Mouse (Mus musculus) thymus, adult 2 months (tissue): ENCODE data around the gene Slc25a30. TPM values are rescaled to one million over a fixed set of nuclear protein-coding genes. Genes with fewer than 3 reads are reported as not detected.

Experiments used
- DNase-seq: peaks from one replicate; pipeline ENCODE4 v3.0.0; 2021
- H3K27ac ChIP-seq: fragments of 200-500 bp; 2 replicates; pipeline ENCODE4 v1.5.1; 2012; ENCODE audit warnings: low read length, control low read depth; ENCODE audit not compliant: control insufficient read depth, insufficient read depth
- H3K27me3 ChIP-seq: fragments of 200-500 bp; 2 replicates; pipeline ENCODE4 v1.6.1; 2012; ENCODE audit warnings: mild to moderate bottlenecking, low read length, moderate library complexity, mixed read lengths; ENCODE audit not compliant: control insufficient read depth, insufficient read depth
- H3K36me3 ChIP-seq: fragments of 200-500 bp; 2 replicates; pipeline ENCODE4 v1.6.1; 2012; ENCODE audit warnings: mild to moderate bottlenecking, low read length, moderate library complexity; ENCODE audit not compliant: control insufficient read depth, insufficient read depth
- H3K4me1 ChIP-seq: fragments of 200-500 bp; replicated peaks from 2 replicates; pipeline ENCODE4 v1.6.1; 2012; ENCODE audit warnings: low read length; ENCODE audit not compliant: control insufficient read depth, insufficient read depth
- H3K4me3 ChIP-seq: fragments of 200-500 bp; 2 replicates; pipeline ENCODE4 v1.5.1; 2012; ENCODE audit warnings: mild to moderate bottlenecking, low read length, control low read depth, moderate library complexity; ENCODE audit not compliant: control insufficient read depth, insufficient read depth
- CTCF ChIP-seq: fragments of 200-500 bp; IDR thresholded peaks from 2 replicates; pipeline ENCODE4 v1.5.1; 2012; ENCODE audit warnings: mild to moderate bottlenecking, control low read depth, low read length, moderate library complexity, borderline replicate concordance; ENCODE audit not compliant: control insufficient read depth, poor library complexity, insufficient read depth; ENCODE audit errors: extremely low read depth
- POLR2A ChIP-seq: fragments of 200-500 bp; IDR thresholded peaks from 2 replicates; pipeline ENCODE4 v1.6.1; 2012; ENCODE audit warnings: mild to moderate bottlenecking, low read length, control low read depth, moderate library complexity; ENCODE audit not compliant: control insufficient read depth, poor library complexity, insufficient read depth; ENCODE audit errors: extremely low read depth
- WGBS: fragments of 180-500 bp; shearing (Covaris S2); methylation state at CpG from one replicate; pipeline ENCODE4 v1.1.7; 2018; 5-methylcytosine and 5-hydroxymethylcytosine counted together
- polyA plus RNA-seq: library from polyadenylated mRNA; depleted of rRNA; stranded (reverse); fragments of >200 nt; gene quantifications from 2 replicates; pipeline ENCODE4 v1.2.3, GENCODE M21; 2012

Slc25a30 gene
- polyA plus RNA-seq, 1 experiment, result 10.9 TPM

DNA sequence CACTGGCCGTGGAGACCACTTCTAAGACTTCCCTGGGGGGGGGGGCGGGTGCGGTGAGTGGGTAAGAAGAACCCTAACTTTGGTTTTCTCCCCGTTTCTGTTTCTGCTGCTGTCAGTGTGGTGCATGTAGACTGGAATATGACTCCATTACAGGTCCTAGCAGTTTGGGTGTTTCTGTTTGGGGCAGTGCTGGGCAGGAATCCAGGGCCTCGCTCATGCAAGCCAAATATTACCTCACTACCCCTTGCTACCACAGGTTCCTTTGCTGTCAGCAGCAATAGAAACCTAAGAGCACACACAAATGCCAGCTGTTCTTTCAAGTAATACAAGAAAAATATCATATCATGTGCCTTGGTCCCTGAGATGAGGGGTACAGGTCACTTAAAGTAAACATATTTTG lies 33.2 kb upstream of the Slc25a30 start:
- no peak overlapping the region for H3K27ac ChIP-seq
- no peak for DNase-seq
- no peak for TF ChIP-seq POLR2A
- no peak for TF ChIP-seq CTCF
- no peaks in the 10 kb centered on the region for H3K36me3 ChIP-seq
- 26% methylated on average over 5 of the region's 5 CpGs for WGBS
- peaks cover 7% of the 10 kb centered on the region for H3K4me1 ChIP-seq
- no peaks in the 10 kb centered on the region for H3K27me3 ChIP-seq
- H3K4me3 ChIP-seq, result no peak overlapping the region

DNA sequence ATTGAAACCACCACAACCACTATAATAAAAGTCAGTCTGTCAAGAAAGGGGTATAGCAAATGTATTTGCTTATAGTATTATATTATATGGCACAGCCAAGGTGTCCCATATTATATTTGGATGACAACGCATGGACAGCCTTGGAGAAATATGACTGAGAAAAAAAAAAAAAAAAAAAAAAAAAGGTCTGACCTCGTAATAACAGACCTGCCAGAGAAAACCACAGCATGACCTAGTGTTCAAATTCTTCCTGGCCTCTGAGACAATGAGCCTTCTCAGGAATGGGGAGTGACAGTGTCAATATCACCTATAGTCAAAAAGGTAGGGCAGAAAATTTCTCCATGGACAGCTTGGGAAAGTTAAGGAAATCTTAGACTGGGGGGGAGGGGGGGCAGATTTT lies 32.5 kb upstream of the Slc25a30 start:
- TF ChIP-seq CTCF (no peak), POLR2A (no peak)
- no peak overlapping the region for H3K27ac ChIP-seq

DNA sequence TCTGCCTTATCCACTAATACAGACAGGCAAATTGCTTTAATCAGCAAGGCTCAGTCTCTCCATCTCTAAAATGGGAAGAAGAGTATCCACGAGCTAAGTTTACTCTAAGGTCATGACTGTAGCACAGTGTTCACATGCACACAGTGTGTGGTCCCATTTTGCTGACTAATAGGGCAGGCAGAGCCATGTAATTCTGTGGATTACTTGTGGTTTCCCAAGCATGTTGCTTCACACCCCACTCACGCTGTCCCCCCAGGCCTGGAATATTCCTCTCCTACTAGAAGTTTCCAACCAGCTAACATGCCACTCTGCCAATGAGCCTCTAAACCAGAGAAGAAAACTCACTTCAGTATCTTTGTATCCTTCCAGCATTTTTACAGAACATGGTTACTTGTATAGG lies 31.7 kb upstream of the Slc25a30 start:
- no peaks in the 10 kb centered on the region for H3K27me3 ChIP-seq
- TF ChIP-seq CTCF (no peak), POLR2A (no peak)
- H3K36me3 ChIP-seq, result no peaks in the 10 kb centered on the region
- H3K4me3 ChIP-seq, result no peak overlapping the region
- no peak overlapping the region for H3K27ac ChIP-seq
- peaks cover 7% of the 10 kb centered on the region for H3K4me1 ChIP-seq
- DNase-seq, result no peak
- WGBS, result 92% methylated on average over 2 of the region's 2 CpGs

More for the DNA sequence above, 32.5 kb upstream of the Slc25a30 start:
- DNase-seq, result no peak
- Histone ChIP-seq H3K36me3 (no peaks in the 10 kb centered on the region), H3K4me1 (peaks cover 7% of the 10 kb centered on the region), H3K4me3 (no peak overlapping the region), H3K27me3 (no peaks in the 10 kb centered on the region)
- 60% methylated on average over 2 of the region's 2 CpGs for WGBS

GRCm38 (mm10) chr14:75809931-75810330 lies 23.1 kb upstream of the Slc25a30 start:
- no peak for DNase-seq
- H3K36me3 ChIP-seq, result no peaks in the 10 kb centered on the region
- H3K27ac ChIP-seq, result no peak overlapping the region
- H3K4me1 ChIP-seq, result no peaks in the 10 kb centered on the region
- no peak overlapping the region for H3K4me3 ChIP-seq
- TF ChIP-seq CTCF (no peak), POLR2A (no peak)
- no peaks in the 10 kb centered on the region for H3K27me3 ChIP-seq
- WGBS, result 96% methylated on average over 6 of the region's 6 CpGs

GRCm38 (mm10) chr14:75807800-75808199 lies 21.0 kb upstream of the Slc25a30 start:
- no peak for DNase-seq
- no peak overlapping the region for H3K27ac ChIP-seq
- H3K4me1 ChIP-seq, result no peaks in the 10 kb centered on the region
- H3K4me3 ChIP-seq, result no peak overlapping the region
- H3K36me3 ChIP-seq, result no peaks in the 10 kb centered on the region
- no peaks in the 10 kb centered on the region for H3K27me3 ChIP-seq
- TF ChIP-seq CTCF (no peak), POLR2A (no peak)
- WGBS, result 66% methylated on average over 8 of the region's 8 CpGs

DNA sequence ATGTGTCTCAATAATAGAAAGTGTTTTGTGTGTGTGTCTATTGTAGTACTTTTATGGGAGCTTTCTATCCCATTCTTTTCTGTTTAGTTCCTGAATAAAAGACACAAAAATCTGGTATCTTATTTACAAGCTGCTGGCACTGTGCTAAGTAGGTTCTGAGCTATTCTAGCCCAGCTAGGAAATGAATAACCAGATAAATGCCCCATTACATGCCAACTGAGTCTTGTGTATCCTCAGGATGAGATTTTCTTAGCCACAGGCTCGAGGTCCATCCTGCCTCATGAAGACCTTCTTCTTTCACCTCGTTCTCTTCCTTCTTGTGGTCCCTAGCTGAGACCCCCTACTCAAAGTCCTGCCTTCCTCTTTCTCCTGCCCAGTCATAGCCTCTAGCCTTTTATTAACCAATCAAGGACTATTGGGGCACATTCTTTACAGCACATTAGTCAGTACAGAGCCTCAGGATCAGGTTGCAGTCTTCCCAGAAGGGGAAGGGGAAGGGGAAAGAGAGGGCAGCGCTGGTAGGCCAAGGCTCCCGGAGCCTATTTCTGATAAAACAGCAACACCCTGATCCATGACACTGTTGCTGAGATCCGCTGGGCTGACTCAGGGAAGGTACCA lies 11.0 kb upstream of the Slc25a30 start:
- no peaks in the 10 kb centered on the region for H3K27me3 ChIP-seq
- H3K27ac ChIP-seq, result no peak overlapping the region
- DNase-seq, result no peak
- no peak for TF ChIP-seq POLR2A
- TF ChIP-seq CTCF, result no peak
- H3K4me1 ChIP-seq, result no peaks in the 10 kb centered on the region
- WGBS, result 81% methylated on average over 5 of the region's 5 CpGs
- no peak overlapping the region for H3K4me3 ChIP-seq
- H3K36me3 ChIP-seq, result no peaks in the 10 kb centered on the region

GRCm38 (mm10) chr14:75795918-75796317 lies 9.1 kb upstream of the Slc25a30 start:
- DNase-seq, result no peak
- 88% methylated on average over 4 of the region's 4 CpGs for WGBS
- no peaks in the 10 kb centered on the region for H3K4me1 ChIP-seq
- H3K36me3 ChIP-seq, result no peaks in the 10 kb centered on the region
- H3K4me3 ChIP-seq, result no peak overlapping the region
- TF ChIP-seq POLR2A (no peak), CTCF (no peak)
- H3K27ac ChIP-seq, result no peak overlapping the region
- H3K27me3 ChIP-seq, result no peaks in the 10 kb centered on the region
